Mouse (Mus musculus) Patski (cell line): Measurements from ENCODE around the gene Pam. TPM values are rescaled to one million over a fixed set of nuclear protein-coding genes. Genes with fewer than 3 reads are reported as not detected.
A peak's percentile ranks its signal among the peaks of the same experiment; 100 is the strongest.

Source experiments
- ATAC-seq: fragments of 100-300 bp; one replicate; pipeline ENCODE4 v1.8.0; 2021
- CTCF ChIA-PET: fragments of 350-600 bp; sonication (Branson Sonifier 250); formaldehyde crosslinking; loops from one replicate; lab custom pipeline; 2022; ENCODE audit warnings: inconsistent platforms; lab: Charles Lee
- POLR2A ChIA-PET: fragments of 350-600 bp; sonication (Branson Sonifier 250); formaldehyde crosslinking; loops from one replicate; lab custom pipeline; 2022; ENCODE audit warnings: antibody characterized with exemption, inconsistent platforms; lab: Charles Lee
- DNase-seq: peaks from one replicate; pipeline ENCODE4 v3.0.0-alpha.2; 2011; ENCODE audit warnings: low read depth, low spot score
- H3K27me3 ChIP-seq: fragments of 371-371 bp; one replicate; pipeline ENCODE4 v1.5.1; 2021
- CTCF ChIP-seq: fragments of 100-300 bp; IDR thresholded peaks from one replicate; pipeline ENCODE4 v1.5.1; 2021
- in situ Hi-C: fragments of 300-500 bp; cut with MboI; formaldehyde crosslinking; loops from 3 replicates; pipeline ENCODE4 v1.11.1; 2018; ENCODE audit warnings: low pct_unique_long_range_greater_than_20kb, mixed read lengths
- polyA plus RNA-seq: library from polyadenylated mRNA; unstranded; gene quantifications from one replicate; pipeline ENCODE4 v1.2.3, GENCODE M21; 2021

The Pam gene
- polyA plus RNA-seq, 1 experiment from 2014 or later = 74.0 TPM

DNA sequence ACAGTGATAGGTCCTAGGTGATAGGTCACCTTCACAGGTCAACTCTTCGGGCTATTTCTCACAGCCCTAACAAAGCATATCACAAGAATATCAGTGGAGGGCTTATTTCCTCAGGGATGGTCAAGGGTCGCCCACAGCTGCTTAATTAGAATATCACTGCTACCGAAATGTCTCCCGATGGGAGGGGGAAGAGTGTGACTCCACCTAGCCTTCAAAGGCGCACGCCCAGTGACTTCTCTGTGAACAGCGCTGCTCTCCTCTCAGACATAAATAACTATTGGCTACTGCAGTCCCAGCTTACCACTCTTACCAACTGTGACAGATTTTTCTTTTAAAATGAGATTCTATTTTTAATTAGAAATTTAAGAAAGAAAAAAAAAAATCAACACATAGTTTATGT, 334.8 kb downstream of the Pam start:
- no peaks in the 10 kb centered on the region for H3K27me3 ChIP-seq
- POLR2A ChIA-PET = interaction anchor here (1.1 kb wide), 1 partner anchor 33 kb away, joined by 3 read pairs; no protein-coding TSS in a partner anchor
- TF ChIP-seq CTCF = no peak
- ATAC-seq (no peak), DNase-seq (no peak)
- CTCF ChIA-PET = interaction anchor here (1.2 kb wide), 1 partner anchor 10 kb away, joined by 5 read pairs; no protein-coding TSS in a partner anchor
- in situ Hi-C loops = no loop called here

DNA sequence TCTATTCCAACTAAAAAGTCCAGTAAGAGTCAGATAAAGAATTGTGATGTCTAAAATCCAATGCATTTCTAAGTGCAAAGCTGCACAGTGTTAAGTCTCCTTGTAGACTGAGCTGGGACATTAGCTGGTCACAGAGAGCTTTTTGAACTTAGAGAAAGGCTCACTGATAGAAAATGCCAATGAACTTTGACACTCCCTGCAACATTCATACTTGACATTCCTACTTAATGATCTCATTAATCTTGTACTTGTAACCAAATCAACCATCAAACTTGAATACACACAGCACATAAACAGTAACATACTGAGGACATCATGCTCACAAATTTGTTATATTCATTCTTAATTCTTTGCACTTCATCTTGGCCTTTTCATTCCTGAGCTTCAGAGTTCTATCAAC, 335.6 kb downstream of the Pam start:
- in situ Hi-C loops = no loop called here
- ChIA-PET CTCF (interaction anchor here (1.2 kb wide), 1 partner anchor 11 kb away, joined by 5 read pairs; no protein-coding TSS in a partner anchor), POLR2A (interaction anchor here (0.7 to 1.1 kb wide), 2 partner anchors 24 to 33 kb away, joined by 3 to 4 read pairs; no protein-coding TSS in a partner anchor)
- no peak for DNase-seq
- ATAC-seq = peak; percentile 85
- no peaks in the 10 kb centered on the region for H3K27me3 ChIP-seq
- TF ChIP-seq CTCF = no peak

- no peak for ATAC-seq
These were observed 341.1 kb downstream of the Pam start for GRCm38 (mm10) chr1:97754392-97754791.

DNA sequence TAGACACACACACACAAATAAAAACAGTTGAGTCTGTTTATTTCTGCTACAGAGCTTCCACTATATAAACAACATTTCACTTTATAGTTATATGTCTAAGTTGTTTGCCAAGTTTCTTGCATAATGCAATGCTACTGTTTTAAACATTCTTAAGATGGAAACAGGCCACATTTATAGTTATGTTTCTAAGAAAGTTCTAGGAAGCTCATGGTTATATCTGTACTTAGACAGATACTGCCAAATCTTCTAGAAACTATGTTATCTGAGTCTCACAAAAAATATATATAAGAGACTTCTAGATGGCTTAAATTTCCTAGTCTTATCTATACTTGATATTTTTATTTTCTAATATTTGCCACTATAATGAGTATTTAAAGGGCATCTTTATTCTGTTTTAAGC, 342.2 kb downstream of the Pam start:
- ATAC-seq (no peak), DNase-seq (no peak)
- no peak for TF ChIP-seq CTCF
- in situ Hi-C loops = no loop called here
- H3K27me3 ChIP-seq = no peaks in the 10 kb centered on the region
- ChIA-PET POLR2A (interaction anchor here (0.7 kb wide), 1 partner anchor 10 kb away, joined by 3 read pairs; no protein-coding TSS in a partner anchor), CTCF (interaction anchor here (1.3 to 2.7 kb wide), 4 partner anchors 9 to 34 kb away, joined by 3 to 15 read pairs (median 8); partner anchors contain the start of genes Gin1 and Ppip5k2)

More at GRCm38 (mm10) chr1:97754392-97754791, 341.1 kb downstream of the Pam start:
- no peaks in the 10 kb centered on the region for H3K27me3 ChIP-seq
- no peak for DNase-seq
- ChIA-PET CTCF (interaction anchor here (1.0 to 2.7 kb wide), 5 partner anchors 10 to 23 kb away, joined by 3 to 15 read pairs (median 5); partner anchors contain the start of genes Gin1 and Ppip5k2), POLR2A (no interaction called here)
- TF ChIP-seq CTCF = no peak
- in situ Hi-C loops = no loop called here

DNA sequence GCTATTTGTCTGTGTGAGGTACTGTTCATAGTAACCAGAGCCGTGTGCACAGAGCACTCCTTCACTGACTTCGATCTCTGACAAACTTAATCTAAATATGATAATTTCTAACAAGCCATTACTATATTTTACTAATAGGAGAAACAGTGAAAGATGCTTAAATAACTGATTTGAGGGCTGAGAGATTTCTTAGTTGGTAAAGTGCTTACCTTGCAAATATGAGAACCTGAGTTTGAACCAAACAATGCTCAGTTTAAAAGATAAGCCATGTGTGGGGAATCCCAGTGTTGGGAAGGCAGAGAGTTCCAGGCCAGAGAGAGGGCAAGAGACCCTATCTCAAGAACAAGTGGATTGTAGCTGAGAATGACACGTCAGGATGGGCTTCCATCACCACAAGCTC, 347.3 kb downstream of the Pam start:
- H3K27me3 ChIP-seq = no peaks in the 10 kb centered on the region
- ChIA-PET POLR2A (no interaction called here), CTCF (no interaction called here)
- no peak for TF ChIP-seq CTCF
- no peak for DNase-seq
- in situ Hi-C loops = no loop called here
- no peak for ATAC-seq

- ChIA-PET POLR2A (no interaction called here), CTCF (no interaction called here)
- no peak for TF ChIP-seq CTCF
- in situ Hi-C loops = no loop called here
- ATAC-seq (no peak), DNase-seq (no peak)
- H3K27me3 ChIP-seq = no peaks in the 10 kb centered on the region
These were observed 349.2 kb downstream of the Pam start for GRCm38 (mm10) chr1:97746261-97746660.

DNA sequence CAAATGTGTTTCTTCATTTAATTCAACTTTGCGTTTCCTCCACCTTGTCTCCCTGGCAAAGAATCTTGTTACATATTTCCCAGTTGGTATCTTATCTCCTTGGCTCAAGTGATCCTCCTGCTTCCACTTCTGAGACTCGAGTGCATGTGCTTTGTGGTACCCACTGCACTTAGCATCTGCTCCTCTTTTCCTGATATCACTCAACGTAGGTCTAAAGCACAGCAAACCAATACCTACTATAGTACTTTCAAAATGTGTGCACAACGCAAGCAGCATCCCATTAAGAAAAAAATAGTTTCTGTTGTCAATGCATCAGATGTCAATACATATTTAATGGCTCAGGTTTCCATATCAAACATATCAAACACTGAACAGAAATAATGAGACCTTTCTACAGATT, 349.7 kb downstream of the Pam start:
- in situ Hi-C loops = no loop called here
- ChIA-PET POLR2A (no interaction called here), CTCF (interaction anchor here (1.0 to 2.0 kb wide), 2 partner anchors 8 to 10 kb away, joined by 3 to 11 read pairs; no protein-coding TSS in a partner anchor)
- ATAC-seq (no peak), DNase-seq (no peak)
- H3K27me3 ChIP-seq = no peaks in the 10 kb centered on the region
- no peak for TF ChIP-seq CTCF
